Mouse (Mus musculus) heart, postnatal 14 days (tissue): ENCODE measurements around the gene Gm3238. TPM values are rescaled to one million over a fixed set of nuclear protein-coding genes. Genes with fewer than 3 reads are reported as not detected.
"Not testable (repeated sequence)": the region's sequence is repeated elsewhere in the genome, so short reads cannot be mapped to it uniquely, and the experiment has no call there.

Experiments
- DNase-seq, 2 experiments: peaks; one replicate each; pipeline ENCODE4 v3.0.0; 2021 to 2022
- intact Hi-C: fragments of 180-260 bp; cut with DNase I; formaldehyde crosslinking; loops from one replicate; pipeline ENCODE4 v1.15.1; 2025
- total RNA-seq, 2 experiments: library from RNA; stranded (reverse); gene quantifications; 2 replicates each; pipeline ENCODE4 v1.2.3; 2021

The Gm3238 gene
- total RNA-seq, 2 experiments from 2014 or later, result not detected

DNA sequence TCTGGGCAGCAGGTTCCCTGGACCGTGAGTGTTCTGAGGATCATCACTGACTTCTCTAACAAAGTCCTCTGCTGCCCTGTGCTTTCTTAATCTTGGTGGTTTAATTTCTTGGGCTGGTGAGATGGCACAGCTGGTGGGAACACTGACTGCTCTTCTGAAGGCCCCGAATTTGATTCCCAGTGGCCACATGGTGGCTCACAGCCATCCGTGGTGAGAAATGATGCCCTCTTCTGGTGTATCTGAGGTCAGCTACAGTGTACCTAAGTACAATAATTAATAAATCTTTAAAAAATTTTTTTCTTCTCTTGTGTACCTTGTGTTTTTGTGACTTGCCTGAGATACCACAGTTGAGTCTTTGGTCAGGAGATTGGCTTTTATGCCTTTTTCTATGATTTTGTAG, 18.8 kb downstream of the Gm3238 start:
- intact Hi-C loops, DNase-seq: not testable (repeated sequence)

DNA sequence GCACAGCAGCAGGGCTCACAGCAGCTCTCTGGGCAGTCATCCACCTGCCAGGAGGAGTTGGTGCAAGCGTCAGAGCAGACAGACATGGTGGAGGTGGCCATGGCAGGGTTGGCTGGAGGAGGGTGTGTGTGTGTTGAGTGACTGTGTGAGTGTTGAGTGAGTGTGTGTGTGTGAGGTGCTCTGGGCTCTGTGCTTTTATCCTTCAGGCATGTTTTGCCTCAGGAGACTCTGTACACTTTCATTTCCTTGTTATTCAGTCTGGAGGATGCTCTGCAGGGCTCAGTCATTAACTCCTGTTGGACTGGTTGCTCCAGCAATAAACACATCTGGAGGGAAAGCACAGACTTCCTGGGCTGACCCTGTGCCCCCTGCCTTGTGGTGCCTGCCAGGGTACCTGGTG, 19.9 kb downstream of the Gm3238 start, which contains the start of gene Gm9736:
Gene Gm9736, minus strand, starts transcription at position 101 of the 400 bp plus-strand sequence.
- DNase-seq, intact Hi-C loops: not testable (repeated sequence)

DNA sequence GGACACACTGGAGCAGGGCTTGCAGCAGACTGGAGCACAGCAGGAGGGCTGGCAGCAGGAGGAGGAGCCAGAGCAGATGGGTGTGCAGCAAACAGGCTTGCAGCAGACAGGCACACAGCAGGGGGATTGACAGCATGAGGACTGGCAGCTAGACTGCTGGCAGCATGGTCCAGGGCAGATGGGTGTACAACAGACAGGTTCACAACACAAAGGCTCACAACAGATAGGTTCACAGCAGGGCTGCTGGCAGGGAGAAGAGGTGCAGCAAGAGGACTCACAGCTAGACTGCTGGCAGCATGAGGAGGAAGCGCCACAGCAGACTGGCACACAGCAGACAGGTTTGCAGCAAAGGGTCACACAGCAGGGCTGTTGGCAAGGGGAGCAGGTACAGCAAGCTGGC, 20.4 kb downstream of the Gm3238 start:
- intact Hi-C loops, DNase-seq: not testable (repeated sequence)

GRCm38 (mm10) chr10:77741924-77742688, 29.0 kb downstream of the Gm3238 start, which contains the start of gene Gm18596:
Gene Gm18596, minus strand, starts transcription at chr10:77742638.
- intact Hi-C loops, DNase-seq: not testable (repeated sequence)

DNA sequence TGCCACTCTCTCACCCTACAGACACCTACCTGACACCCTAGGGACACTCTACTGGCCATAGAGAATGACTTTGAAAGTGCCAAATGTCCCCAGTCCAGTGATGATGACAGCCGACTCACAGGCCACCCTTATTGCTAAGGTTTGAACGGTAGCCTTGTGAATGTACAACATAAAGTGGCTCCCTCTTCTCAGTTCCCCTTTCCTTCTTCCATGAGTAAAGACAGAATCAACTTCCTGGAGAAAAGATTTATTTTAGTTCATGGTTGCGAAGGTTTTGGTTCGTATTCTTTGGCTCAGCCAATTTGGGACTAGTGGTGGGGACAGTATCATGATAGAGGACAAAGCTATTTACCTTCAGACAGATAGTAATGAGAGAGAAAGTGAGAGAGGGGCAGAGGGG, 32.2 kb downstream of the Gm3238 start:
- no peak for DNase-seq
- intact Hi-C loops, result no loop called here

- intact Hi-C loops, result no loop called here
- DNase-seq, result no peak
These were observed 35.2 kb downstream of the Gm3238 start for GRCm38 (mm10) chr10:77735928-77736327.

GRCm38 (mm10) chr10:77729241-77729640, 41.9 kb downstream of the Gm3238 start:
- peak in 1 of 2 experiments; percentile 10 for DNase-seq
- intact Hi-C loops, result loop anchor here (5.0 kb wide), 2 partner anchors 97 to 153 kb away; no protein-coding TSS in a partner anchor

GRCm38 (mm10) chr10:77728280-77728679, 42.8 kb downstream of the Gm3238 start:
- intact Hi-C loops, result loop anchor here (5.0 kb wide), 2 partner anchors 96 to 154 kb away; no protein-coding TSS in a partner anchor
- no peak for DNase-seq

GRCm38 (mm10) chr10:77726186-77726585, 44.9 kb downstream of the Gm3238 start, which contains the start of gene Gm10100:
Gene Gm10100, plus strand, starts transcription at chr10:77726486.
- intact Hi-C loops, result loop anchor here (5.0 kb wide), 2 partner anchors 94 to 156 kb away; no protein-coding TSS in a partner anchor

GRCm38 (mm10) chr10:77724855-77725254, 46.3 kb downstream of the Gm3238 start:
- intact Hi-C loops, result loop anchor here (5.0 kb wide), 2 partner anchors 93 to 157 kb away; no protein-coding TSS in a partner anchor

More at GRCm38 (mm10) chr10:77726186-77726585, 44.9 kb downstream of the Gm3238 start, which contains the start of gene Gm10100:
- no peak for DNase-seq

More at GRCm38 (mm10) chr10:77724855-77725254, 46.3 kb downstream of the Gm3238 start:
- DNase-seq, result no peak

Other genes starting within 250 kb of the Gm3238 start
- gene Itgb2, start 241.1 kb downstream of the Gm3238 start, total RNA-seq, result 1 to 10 TPM; 5.4 to 9.0 TPM
- 100 to 1,000 TPM; 128 to 132 TPM for gene Pttg1ip, start 189.6 kb downstream of the Gm3238 start, total RNA-seq
- gene Sumo3, start 165.2 kb downstream of the Gm3238 start, total RNA-seq, result 10 to 100 TPM; 53.7 to 61.6 TPM
- gene Gm49325, start 165.1 kb downstream of the Gm3238 start, total RNA-seq, result 10 to 100 TPM in 1 of 2 experiments, 1 to 10 TPM in 1; 7.6 to 12.7 TPM
- 10 to 100 TPM; 59.2 to 60.6 TPM for gene Ube2g2, start 149.1 kb downstream of the Gm3238 start, total RNA-seq
- gene Tspear, start 84.8 kb downstream of the Gm3238 start, total RNA-seq, result under 1 TPM in 1 of 2 experiments, not detected in 1; 0.17 TPM
- not detected for gene Gm19402, start 80.6 kb downstream of the Gm3238 start, total RNA-seq
- not detected for gene Gm9508, start 74.1 kb downstream of the Gm3238 start, total RNA-seq
- gene Gm10272, start 64.7 kb downstream of the Gm3238 start, total RNA-seq, result not detected
- not detected for gene Gm10024, start 59.9 kb downstream of the Gm3238 start, total RNA-seq
- not detected for gene Gm10142, start 55.5 kb downstream of the Gm3238 start, total RNA-seq
- not detected for gene Krtap12-1, start 50.7 kb downstream of the Gm3238 start, total RNA-seq
- not detected for gene Gm10100, start 44.8 kb downstream of the Gm3238 start, total RNA-seq
- gene Gm18596, start 28.7 kb downstream of the Gm3238 start, total RNA-seq, result not detected
- gene Gm9736, start 20.0 kb downstream of the Gm3238 start, total RNA-seq, result not detected
- gene Gm3233, start 11.6 kb downstream of the Gm3238 start, total RNA-seq, result not detected
- not detected for gene Gm7138, start 5.6 kb upstream of the Gm3238 start, total RNA-seq
- gene Gm3250, start 11.2 kb upstream of the Gm3238 start, total RNA-seq, result not detected
- gene Gm7137, start 16.9 kb upstream of the Gm3238 start, total RNA-seq, result not detected
- not detected for gene Gm9639, start 23.8 kb upstream of the Gm3238 start, total RNA-seq
- gene Gm19668, start 27.8 kb upstream of the Gm3238 start, total RNA-seq, result not detected
- gene Gm9507, start 40.5 kb upstream of the Gm3238 start, total RNA-seq, result not detected
- not detected for gene Gm2696, start 43.4 kb upstream of the Gm3238 start, total RNA-seq
- not detected for gene Krtap10-4, start 55.8 kb upstream of the Gm3238 start, total RNA-seq
- gene Krtap10-10, start 64.6 kb upstream of the Gm3238 start, total RNA-seq, result not detected
- gene Gm36176, start 75.5 kb upstream of the Gm3238 start, total RNA-seq, result not detected
- gene Gm10318, start 81.5 kb upstream of the Gm3238 start, total RNA-seq, result not detected
- gene Gm3285, start 90.7 kb upstream of the Gm3238 start, total RNA-seq, result not detected
- gene Lrrc3, start 131.2 kb upstream of the Gm3238 start, total RNA-seq, result under 1 TPM; 0.72 to 0.78 TPM
- 1 to 10 TPM in 1 of 2 experiments, under 1 TPM in 1; 0.34 to 1.5 TPM for gene Trpm2, start 199.2 kb upstream of the Gm3238 start, total RNA-seq
- gene 1810043G02Rik, start 207.2 kb upstream of the Gm3238 start, total RNA-seq, result 10 to 100 TPM in 1 of 2 experiments, 1 to 10 TPM in 1; 8.1 to 10.2 TPM
- gene Pfkl, start 238.8 kb upstream of the Gm3238 start, total RNA-seq, result 100 to 1,000 TPM; 104 to 107 TPM